Mouse (Mus musculus) embryonic fibroblast, embryonic 13.5 days (primary cell): Measurements from ENCODE around the gene Olfr135. TPM values are rescaled to one million over a fixed set of nuclear protein-coding genes. Genes with fewer than 3 reads are reported as not detected.

Experiments
- H3K27ac ChIP-seq: 2 replicates; pipeline ENCODE4 v1.5.1; 2012; ENCODE audit warnings: low read length, control low read depth, inconsistent platforms; ENCODE audit not compliant: insufficient read depth
- H3K4me1 ChIP-seq: 2 replicates; pipeline ENCODE4 v1.6.1; 2011; ENCODE audit warnings: low read length; ENCODE audit not compliant: control insufficient read depth, insufficient read depth
- H3K4me3 ChIP-seq: 2 replicates; pipeline ENCODE4 v1.5.1; 2011; ENCODE audit warnings: mild to moderate bottlenecking, control low read depth, low read length; ENCODE audit not compliant: insufficient read depth
- CTCF ChIP-seq: IDR thresholded peaks from 2 replicates; pipeline ENCODE4 v1.5.1; 2011; ENCODE audit warnings: mild to moderate bottlenecking, control low read depth, low read length, moderate library complexity, borderline replicate concordance; ENCODE audit not compliant: insufficient read depth
- POLR2A ChIP-seq: IDR thresholded peaks from 2 replicates; pipeline ENCODE4 v1.6.1; 2011; ENCODE audit warnings: low read depth, mild to moderate bottlenecking, control low read depth, low read length, moderate library complexity
- polyA plus RNA-seq: library from polyadenylated mRNA; stranded (reverse); fragments of >200 nt; gene quantifications from 2 replicates; pipeline ENCODE4 v1.2.4, GENCODE M21; 2011; ENCODE audit warnings: low read depth; ENCODE audit not compliant: missing spikeins, insufficient read length

Gene Olfr135
- polyA plus RNA-seq = not detected in 2 replicates

- TF ChIP-seq POLR2A (no peak), CTCF (no peak)
- no peak within 1 kb of the TSS for H3K4me3 ChIP-seq
- H3K27ac ChIP-seq = no peak within 1 kb of the TSS
- no peaks in the 10 kb centered on the region for H3K4me1 ChIP-seq
Observed at GRCm38 (mm10) chr17:38204035-38204434, at the start of gene Olfr135. Gene Olfr135, plus strand, starts transcription at chr17:38204335.

- no peak for TF ChIP-seq POLR2A
- no peak for TF ChIP-seq CTCF
- Histone ChIP-seq H3K4me1 (no peaks in the 10 kb centered on the region), H3K4me3 (no peak within 1 kb of the TSS), H3K27ac (no peak within 1 kb of the TSS)
Observed at GRCm38 (mm10) chr17:38171088-38171487, 33.0 kb upstream of the Olfr135 start, which contains the start of gene Olfr134. Gene Olfr134, plus strand, starts transcription at chr17:38171388.

Other genes with a start within 250 kb of the Olfr135 start
- gene Olfr129, start 144.3 kb upstream of the Olfr135 start, polyA plus RNA-seq = 0.16 TPM in 1 of 2 replicates, not detected in the other
- not detected in 2 replicates for gene Olfr130, start 140.4 kb upstream of the Olfr135 start, polyA plus RNA-seq
- not detected in 2 replicates for gene Olfr131, start 115.6 kb upstream of the Olfr135 start, polyA plus RNA-seq
- gene Olfr132, start 69.8 kb upstream of the Olfr135 start, polyA plus RNA-seq = not detected in 2 replicates
- not detected in 2 replicates for gene Olfr133, start 59.1 kb upstream of the Olfr135 start, polyA plus RNA-seq
- gene Olfr134, start 32.9 kb upstream of the Olfr135 start, polyA plus RNA-seq = not detected in 2 replicates
- gene Olfr138, start 56.7 kb downstream of the Olfr135 start, polyA plus RNA-seq = not detected in 2 replicates
- not detected in 2 replicates for gene Olfr137, start 103.2 kb downstream of the Olfr135 start, polyA plus RNA-seq
- not detected in 2 replicates for gene Olfr136, start 125.5 kb downstream of the Olfr135 start, polyA plus RNA-seq
- not detected in 2 replicates for gene Esp36, start 215.8 kb downstream of the Olfr135 start, polyA plus RNA-seq